Mouse (Mus musculus) olfactory bulb, adult 2 months (tissue): Measurements from ENCODE around the gene Fat3.

Experiments used
- CTCF ChIP-seq: fragments of 200-500 bp; IDR thresholded peaks from 2 replicates; pipeline ENCODE4 v1.5.1; 2012; ENCODE audit warnings: low read depth, mild to moderate bottlenecking, low read length, moderate library complexity; ENCODE audit not compliant: insufficient read depth
- POLR2A ChIP-seq: fragments of 200-500 bp; IDR thresholded peaks from 2 replicates; pipeline ENCODE4 v1.6.1; 2012; ENCODE audit warnings: mild to moderate bottlenecking, low read depth, low read length, moderate library complexity; ENCODE audit not compliant: insufficient read depth

DNA sequence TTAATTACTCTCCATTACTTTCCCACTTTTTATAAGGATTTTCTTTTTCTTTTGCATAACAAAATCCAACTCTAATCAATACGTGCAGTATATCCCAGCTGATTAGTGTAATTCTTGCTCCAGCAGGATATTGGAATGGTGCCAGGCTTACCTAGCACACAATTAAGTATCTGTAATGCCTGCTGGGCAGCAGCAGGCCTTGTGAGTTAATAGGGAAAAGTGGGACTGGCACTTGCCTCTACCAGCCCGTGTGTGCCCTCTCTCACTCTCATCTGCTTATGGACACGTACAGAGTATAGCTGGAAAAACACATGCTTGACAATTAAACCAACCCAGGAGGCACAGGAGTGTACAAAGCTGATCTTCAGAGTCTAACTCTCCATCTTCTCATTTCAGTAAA lies 11.4 kb downstream of the Fat3 start:
- TF ChIP-seq POLR2A (no peak), CTCF (no peak)
